Mouse (Mus musculus) layer of hippocampus, postnatal 10 days (tissue): ENCODE data around the gene Isg15. TPM values are rescaled to one million over a fixed set of nuclear protein-coding genes. Genes with fewer than 3 reads are reported as not detected.

Experiments
- DNase-seq, 2 experiments: peaks; one replicate each; pipeline ENCODE4 v3.0.0; 2021; ENCODE audit warnings: low spot score in 2 of 2
- long read RNA-seq: library from polyadenylated mRNA; stranded (forward); transcript quantifications from one replicate; pipeline ENCODE4 v2.0.0, GENCODE M21; 2023
- total RNA-seq, 2 experiments: library from RNA; stranded (reverse); gene quantifications; 2 replicates each; pipeline ENCODE4 v1.2.3; 2021

Gene Isg15
- total RNA-seq: not detected
- long read RNA-seq: 0 reads

DNA sequence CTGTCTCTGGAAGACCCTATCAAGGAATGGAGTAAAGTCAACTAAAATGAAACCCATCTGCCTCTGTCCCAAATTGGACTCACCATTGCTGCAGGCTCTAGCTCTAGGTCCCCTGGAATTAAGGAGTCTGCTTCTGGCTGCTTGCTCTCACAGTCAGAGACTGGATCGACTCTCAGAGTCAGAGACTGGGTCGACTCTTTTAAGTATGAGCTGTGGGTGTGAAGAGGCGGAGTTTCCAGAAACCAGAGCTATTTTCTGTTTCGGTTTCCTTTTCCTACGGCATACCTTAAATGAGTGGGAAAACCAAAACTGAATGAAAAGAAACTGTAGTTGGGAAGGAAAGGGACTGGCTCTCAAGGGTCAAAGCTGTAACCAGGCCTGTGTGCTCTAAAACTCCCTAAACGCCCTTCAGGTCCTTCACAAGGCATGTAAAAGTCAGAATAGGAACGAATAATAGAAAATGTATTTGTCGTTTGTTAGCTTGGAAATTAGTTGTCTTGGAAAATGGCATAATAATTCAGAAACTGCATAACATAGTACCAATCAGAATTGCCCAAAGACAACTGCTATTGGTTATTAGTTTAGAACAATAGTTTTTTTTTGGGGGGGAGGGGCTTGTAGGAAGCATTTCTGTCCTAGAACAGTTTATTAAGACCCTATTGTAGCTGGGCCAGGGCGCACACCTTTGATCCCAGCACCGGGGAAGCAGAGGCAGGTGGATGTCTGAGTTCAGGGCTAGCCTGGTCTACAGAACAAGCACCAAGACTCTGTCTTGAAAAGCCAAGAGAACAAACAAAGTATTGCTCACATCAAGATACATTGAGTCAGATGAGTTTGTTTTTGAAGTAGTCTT is at the start of gene Isg15:
TSS of gene Isg15 (minus strand) at position 196 of the 853 bp plus-strand sequence.
- no peak for DNase-seq

DNA sequence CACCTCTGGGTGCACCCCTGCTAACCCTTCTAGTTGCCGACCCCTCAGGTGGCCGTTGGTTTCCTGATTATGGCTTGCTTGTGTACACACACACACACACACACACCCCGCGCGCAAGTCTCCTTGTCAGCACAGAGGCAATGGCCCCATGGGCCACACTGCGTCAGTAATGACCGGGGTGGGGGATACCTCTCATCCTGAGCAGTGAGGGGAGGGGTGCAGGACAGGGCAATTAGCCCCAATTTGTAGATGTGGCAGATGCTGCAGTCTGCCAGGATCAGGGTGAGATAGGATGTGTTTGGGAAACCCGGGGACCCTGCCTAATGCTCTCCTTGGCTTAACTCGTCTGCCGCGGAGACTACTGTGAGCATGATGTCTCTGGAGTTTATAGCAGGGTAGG is 48.9 kb upstream of the Isg15 start:
- DNase-seq: no peak

- DNase-seq: peak in 1 of 2 experiments; percentile 36
Measured at GRCm38 (mm10) chr4:156236651-156237447, 36.2 kb upstream of the Isg15 start.

- peak; percentile 85 to 92 for DNase-seq
Measured at GRCm38 (mm10) chr4:156235808-156236533, 35.4 kb upstream of the Isg15 start, which contains the start of gene Noc2l. TSS of gene Noc2l (plus strand) at chr4:156236010.

- DNase-seq: no peak
Measured at GRCm38 (mm10) chr4:156235360-156235770, 34.7 kb upstream of the Isg15 start.

DNA sequence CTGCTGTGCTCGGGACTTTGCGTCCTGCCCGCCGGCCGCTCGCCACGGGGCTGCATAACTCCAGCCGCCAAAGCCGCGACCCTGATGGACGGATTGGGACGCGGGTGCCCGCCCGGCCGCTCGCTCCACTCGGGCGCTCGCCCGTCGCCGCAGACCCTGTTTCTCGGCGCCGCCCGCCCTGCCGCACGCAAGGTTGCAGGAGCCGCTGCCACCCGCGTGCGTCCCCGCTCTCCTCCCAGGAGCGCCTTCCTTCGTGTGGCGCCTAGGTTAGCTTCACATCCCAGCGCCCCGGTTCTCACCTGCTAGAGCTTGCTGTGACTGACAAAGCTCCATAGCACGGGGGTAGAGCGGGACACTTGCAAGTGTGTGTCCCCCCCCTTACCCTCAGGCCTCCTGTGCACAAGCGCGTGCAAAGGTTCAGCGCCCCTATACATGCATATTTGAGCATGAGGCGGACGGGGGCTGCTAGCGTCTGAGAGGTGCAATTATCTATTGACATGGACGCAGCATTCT is 34.1 kb upstream of the Isg15 start, which contains the start of gene Plekhn1:
TSS of gene Plekhn1 (minus strand) at position 157 of the 513 bp plus-strand sequence.
- DNase-seq: peak; percentile 71 to 84

- peak in 1 of 2 experiments; percentile 53 for DNase-seq
Measured at GRCm38 (mm10) chr4:156234021-156234501, 33.4 kb upstream of the Isg15 start.

- peak in 1 of 2 experiments; percentile 26 for DNase-seq
Measured at GRCm38 (mm10) chr4:156228393-156229024, 27.9 kb upstream of the Isg15 start.

- DNase-seq: peak in 1 of 2 experiments; percentile 33
Measured at GRCm38 (mm10) chr4:156227752-156228392, 27.3 kb upstream of the Isg15 start.

GRCm38 (mm10) chr4:156224276-156224675 is 23.7 kb upstream of the Isg15 start:
- no peak for DNase-seq

DNA sequence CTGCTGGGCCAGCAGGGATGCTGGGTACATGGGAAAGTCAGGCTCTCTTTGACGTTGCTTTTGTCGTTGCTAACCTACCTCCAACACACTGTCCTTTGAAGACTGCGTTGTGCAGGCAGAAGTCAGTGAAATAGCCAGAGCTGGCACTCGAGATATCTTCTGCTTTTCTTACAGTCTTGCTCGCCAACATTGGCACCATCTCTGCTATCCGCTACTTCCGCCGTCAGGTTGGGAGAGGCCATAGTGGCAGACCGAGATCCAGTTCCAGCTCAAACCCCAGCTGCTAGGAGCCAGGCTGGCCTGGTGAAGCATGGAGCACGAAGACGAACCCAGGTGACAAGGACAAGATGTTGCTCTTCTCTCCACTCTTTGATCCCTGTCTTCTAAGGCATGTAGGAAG is 19.3 kb upstream of the Isg15 start:
- no peak for DNase-seq

DNA sequence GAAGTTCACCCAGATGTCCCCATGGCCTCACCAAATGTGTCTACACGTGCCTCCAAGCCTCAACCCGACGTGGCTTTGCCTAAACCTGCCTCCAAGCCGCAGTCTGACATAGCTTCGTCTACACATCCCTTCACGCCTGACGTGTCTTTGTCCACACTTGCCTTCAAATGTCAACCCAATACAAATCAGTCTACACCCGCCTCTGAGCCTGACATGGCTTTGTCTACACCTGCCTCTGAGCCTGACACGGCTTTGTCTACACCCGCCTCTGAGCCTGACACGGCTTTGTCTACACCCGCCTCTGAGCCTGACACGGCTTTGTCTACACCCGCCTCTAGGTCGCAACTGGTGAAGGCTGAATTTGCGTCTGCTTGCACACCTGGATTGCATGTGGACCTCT is 17.2 kb upstream of the Isg15 start:
- DNase-seq: no peak

GRCm38 (mm10) chr4:156217022-156217669 is 16.5 kb upstream of the Isg15 start:
- DNase-seq: no peak

DNA sequence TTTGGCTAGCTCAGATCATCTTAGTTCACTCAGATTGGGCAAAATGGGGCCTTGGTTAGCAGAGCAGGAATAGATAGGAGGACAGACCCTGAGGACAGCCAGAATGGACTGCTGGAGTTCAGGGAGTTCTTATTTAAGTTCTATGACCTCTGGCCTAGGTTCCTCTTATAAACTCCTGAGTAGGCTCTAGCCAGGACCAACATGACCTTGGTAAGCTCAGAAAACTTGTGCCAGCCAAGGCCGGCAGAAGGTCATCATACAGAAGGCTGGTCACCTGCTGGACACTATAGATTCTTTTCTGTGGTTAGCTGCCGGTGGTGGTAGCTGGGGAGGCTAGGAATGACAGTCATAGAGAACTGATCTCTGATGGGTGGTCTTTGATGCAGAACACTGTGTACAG is 15.6 kb upstream of the Isg15 start:
- DNase-seq: no peak

DNA sequence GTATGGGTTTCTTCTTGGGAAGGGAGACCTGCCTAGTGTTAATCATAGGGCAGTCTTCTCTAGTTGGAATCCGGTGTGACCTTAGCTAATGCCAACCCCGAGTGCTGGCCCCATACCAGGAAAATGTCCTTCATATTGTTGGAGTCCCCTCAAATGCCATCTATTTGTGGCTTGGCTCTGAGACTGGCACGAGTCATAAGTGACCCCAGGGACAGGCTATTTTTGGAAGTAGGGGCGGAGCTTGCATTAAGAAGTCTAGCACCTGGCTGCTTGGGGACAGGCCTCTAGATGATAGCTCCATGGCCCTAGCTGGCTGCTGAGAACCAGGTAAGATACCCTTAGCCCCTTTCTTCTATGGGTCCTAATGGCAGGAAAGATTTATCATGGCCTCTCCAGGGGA is 15.0 kb upstream of the Isg15 start, which contains the start of gene Perm1:
TSS of gene Perm1 (plus strand) at position 220 of the 400 bp plus-strand sequence.
- no peak for DNase-seq

DNA sequence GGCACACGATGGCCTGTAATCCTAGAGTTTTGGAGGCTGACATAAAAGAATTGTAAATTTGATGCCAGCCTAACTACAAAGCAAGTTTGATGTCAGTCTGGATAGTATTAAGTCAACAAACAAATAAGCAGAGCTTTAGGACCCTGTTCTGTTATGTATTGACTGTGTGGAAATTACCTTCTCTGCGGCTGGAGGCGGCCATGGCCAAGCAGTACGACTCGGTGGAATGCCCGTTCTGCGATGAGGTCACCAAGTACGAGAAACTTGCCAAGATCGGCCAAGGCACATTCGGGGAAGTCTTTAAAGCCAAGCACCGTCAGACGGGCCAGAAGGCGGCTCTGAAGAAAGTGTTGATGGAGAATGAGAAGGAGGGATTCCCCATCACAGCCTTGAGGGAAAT is 12.5 kb upstream of the Isg15 start:
- no peak for DNase-seq

GRCm38 (mm10) chr4:156209963-156210635 is 9.5 kb upstream of the Isg15 start:
- no peak for DNase-seq

GRCm38 (mm10) chr4:156208872-156209271 is 8.3 kb upstream of the Isg15 start:
- DNase-seq: no peak
